Mouse (Mus musculus): ENCODE data around the gene Actn2. TPM values are rescaled to one million over a fixed set of nuclear protein-coding genes. Genes with fewer than 3 reads are reported as not detected.
A peak's percentile ranks its signal among the peaks of the same experiment; 100 is the strongest.

Gene Actn2
- total RNA-seq, 2 experiments from 2014 or later, result 1,284 to 1,493 TPM

GRCm38 (mm10) chr13:12317191-12317765 is 23.3 kb downstream of the Actn2 start:
- peak; percentile 66 for DNase-seq (ENCODE audit: low spot score)

GRCm38 (mm10) chr13:12314173-12314572 is 26.4 kb downstream of the Actn2 start:
- no peak for DNase-seq (ENCODE audit: low spot score)

- no peak for DNase-seq (ENCODE audit: low spot score)
Measured at GRCm38 (mm10) chr13:12311930-12312492, 28.5 kb downstream of the Actn2 start.

GRCm38 (mm10) chr13:12311371-12311770 is 29.2 kb downstream of the Actn2 start:
- no peak for DNase-seq (ENCODE audit: low spot score)

GRCm38 (mm10) chr13:12309446-12309845 is 31.1 kb downstream of the Actn2 start:
- DNase-seq (ENCODE audit: low spot score), result no peak

GRCm38 (mm10) chr13:12308878-12309277 is 31.7 kb downstream of the Actn2 start:
- no peak for DNase-seq (ENCODE audit: low spot score)

- DNase-seq (ENCODE audit: low spot score), result no peak
Measured at GRCm38 (mm10) chr13:12308473-12308872, 32.1 kb downstream of the Actn2 start.

GRCm38 (mm10) chr13:12307286-12307685 is 33.3 kb downstream of the Actn2 start:
- no peak for DNase-seq (ENCODE audit: low spot score)

GRCm38 (mm10) chr13:12305540-12305939 is 35.0 kb downstream of the Actn2 start:
- no peak for DNase-seq (ENCODE audit: low spot score)

- peak; percentile 30 for DNase-seq (ENCODE audit: low spot score)
Measured at GRCm38 (mm10) chr13:12304991-12305390, 35.6 kb downstream of the Actn2 start.

- DNase-seq (ENCODE audit: low spot score), result no peak
Measured at GRCm38 (mm10) chr13:12297777-12298176, 42.8 kb downstream of the Actn2 start.

- peak; percentile 47 for DNase-seq (ENCODE audit: low spot score)
Measured at GRCm38 (mm10) chr13:12296701-12297100, 43.9 kb downstream of the Actn2 start.

GRCm38 (mm10) chr13:12293810-12294209 is 46.8 kb downstream of the Actn2 start:
- DNase-seq (ENCODE audit: low spot score), result peak; percentile 43

GRCm38 (mm10) chr13:12290700-12291099 is 49.9 kb downstream of the Actn2 start:
- DNase-seq (ENCODE audit: low spot score), result no peak

GRCm38 (mm10) chr13:12284528-12284927 is 56.0 kb downstream of the Actn2 start:
- DNase-seq (ENCODE audit: low spot score), result no peak

- DNase-seq (ENCODE audit: low spot score), result peak; percentile 82
Measured at GRCm38 (mm10) chr13:12283826-12284225, 56.7 kb downstream of the Actn2 start.

- no peak for DNase-seq (ENCODE audit: low spot score)
Measured at GRCm38 (mm10) chr13:12274721-12275120, 65.8 kb downstream of the Actn2 start.

- no peak for DNase-seq (ENCODE audit: low spot score)
Measured at GRCm38 (mm10) chr13:12274220-12274619, 66.3 kb downstream of the Actn2 start.

- DNase-seq (ENCODE audit: low spot score), result peak; percentile 49
Measured at GRCm38 (mm10) chr13:12272953-12273352, 67.6 kb downstream of the Actn2 start.

GRCm38 (mm10) chr13:12267971-12268370 is 72.6 kb downstream of the Actn2 start:
- DNase-seq (ENCODE audit: low spot score), result no peak

GRCm38 (mm10) chr13:12267097-12267496 is 73.5 kb downstream of the Actn2 start:
- no peak for DNase-seq (ENCODE audit: low spot score)

GRCm38 (mm10) chr13:12263996-12264395 is 76.6 kb downstream of the Actn2 start:
- DNase-seq (ENCODE audit: low spot score), result no peak

- DNase-seq (ENCODE audit: low spot score), result no peak
Measured at GRCm38 (mm10) chr13:12261505-12261904, 79.1 kb downstream of the Actn2 start.
